Mouse (Mus musculus) MN1 (cell line): Measurements from ENCODE around the gene Tti1.
A peak's percentile ranks its signal among the peaks of the same experiment; 100 is the strongest.

Experiments used
- DNase-seq: peaks from one replicate; pipeline ENCODE4 v3.0.0-alpha.2; 2016; ENCODE audit warnings: low spot score

The Tti1 gene

GRCm38 (mm10) chr2:157974604-157975501, 53.4 kb downstream of the Tti1 start:
- no peak for DNase-seq

GRCm38 (mm10) chr2:157970669-157971068, 57.6 kb downstream of the Tti1 start:
- no peak for DNase-seq

GRCm38 (mm10) chr2:157970124-157970523, 58.1 kb downstream of the Tti1 start:
- DNase-seq, result no peak

- DNase-seq, result no peak
Measured at GRCm38 (mm10) chr2:157967856-157968255, 60.4 kb downstream of the Tti1 start.

- DNase-seq, result peak; percentile 29
Measured at GRCm38 (mm10) chr2:157957707-157958108, 70.5 kb downstream of the Tti1 start.

GRCm38 (mm10) chr2:157953978-157954377, 74.3 kb downstream of the Tti1 start:
- no peak for DNase-seq

- peak; percentile 26 for DNase-seq
Measured at GRCm38 (mm10) chr2:157944156-157944893, 83.9 kb downstream of the Tti1 start.

- peak; percentile 92 for DNase-seq
Measured at GRCm38 (mm10) chr2:157943514-157944155, 84.6 kb downstream of the Tti1 start.

- no peak for DNase-seq
Measured at GRCm38 (mm10) chr2:157940586-157941185, 87.5 kb downstream of the Tti1 start.

- no peak for DNase-seq
Measured at GRCm38 (mm10) chr2:157936676-157937075, 91.6 kb downstream of the Tti1 start.

- DNase-seq, result no peak
Measured at GRCm38 (mm10) chr2:157935444-157936171, 92.6 kb downstream of the Tti1 start.

- DNase-seq, result peak; percentile 18
Measured at GRCm38 (mm10) chr2:157932655-157933054, 95.6 kb downstream of the Tti1 start.
